Mouse (Mus musculus) limb, embryonic 12.5 days (tissue): Measurements from ENCODE around the gene Tagln2. TPM values are rescaled to one million over a fixed set of nuclear protein-coding genes. Genes with fewer than 3 reads are reported as not detected.
A peak's percentile ranks its signal among the peaks of the same experiment; 100 is the strongest.

Experiments used
- ATAC-seq: fragments of 200-750 bp; cut with Nextera tagmentation; 2 replicates; pipeline ENCODE4 v1.8.0; 2017; ENCODE audit warnings: low read depth, moderate TSS enrichment; ENCODE audit not compliant: insufficient number of reproducible peaks, insufficient read depth, low FRiP score, low TSS enrichment
- H3K27ac ChIP-seq: fragments of 300-500 bp; sonication (generic); 2 replicates; pipeline ENCODE4 v1.5.1; 2016; ENCODE audit warnings: mild to moderate bottlenecking, moderate library complexity
- H3K27me3 ChIP-seq: fragments of 300-500 bp; sonication (generic); 2 replicates; pipeline ENCODE4 v1.6.1; 2016; ENCODE audit warnings: mild to moderate bottlenecking, moderate library complexity
- H3K36me3 ChIP-seq: fragments of 300-500 bp; sonication (generic); 2 replicates; pipeline ENCODE4 v1.6.1; 2016; ENCODE audit warnings: mild to moderate bottlenecking, moderate library complexity
- H3K4me1 ChIP-seq: fragments of 300-500 bp; sonication (generic); replicated peaks from 2 replicates; pipeline ENCODE4 v1.6.1; 2016
- H3K4me2 ChIP-seq: fragments of 300-500 bp; sonication (generic); 2 replicates; pipeline ENCODE4 v1.6.1; 2016; ENCODE audit warnings: mild to moderate bottlenecking, moderate library complexity
- H3K4me3 ChIP-seq: fragments of 300-500 bp; sonication (generic); replicated peaks from 2 replicates; pipeline ENCODE4 v1.5.1; 2016; ENCODE audit warnings: mild to moderate bottlenecking
- H3K9ac ChIP-seq: fragments of 300-500 bp; sonication (generic); replicated peaks from 2 replicates; pipeline ENCODE4 v1.6.1; 2016; ENCODE audit warnings: mild to moderate bottlenecking, moderate library complexity
- H3K9me3 ChIP-seq: fragments of 300-500 bp; sonication (generic); 2 replicates; pipeline ENCODE4 v1.6.1; 2016; ENCODE audit warnings: mild to moderate bottlenecking, moderate library complexity
- WGBS: fragments of 180-500 bp; shearing (Covaris S2); methylation state at CpG from one replicate; pipeline ENCODE4 v1.1.7; 2016; 5-methylcytosine and 5-hydroxymethylcytosine counted together
- polyA plus RNA-seq: library from polyadenylated mRNA; unstranded; fragments of >200 nt; fragmentation: Nextera tagmentation; extraction: Ambion mirVana; gene quantifications from 2 replicates; pipeline ENCODE4 v1.2.1, GENCODE M21; 2016

The Tagln2 gene
- polyA plus RNA-seq, 1 experiment from 2014 or later = 66.4 TPM

DNA sequence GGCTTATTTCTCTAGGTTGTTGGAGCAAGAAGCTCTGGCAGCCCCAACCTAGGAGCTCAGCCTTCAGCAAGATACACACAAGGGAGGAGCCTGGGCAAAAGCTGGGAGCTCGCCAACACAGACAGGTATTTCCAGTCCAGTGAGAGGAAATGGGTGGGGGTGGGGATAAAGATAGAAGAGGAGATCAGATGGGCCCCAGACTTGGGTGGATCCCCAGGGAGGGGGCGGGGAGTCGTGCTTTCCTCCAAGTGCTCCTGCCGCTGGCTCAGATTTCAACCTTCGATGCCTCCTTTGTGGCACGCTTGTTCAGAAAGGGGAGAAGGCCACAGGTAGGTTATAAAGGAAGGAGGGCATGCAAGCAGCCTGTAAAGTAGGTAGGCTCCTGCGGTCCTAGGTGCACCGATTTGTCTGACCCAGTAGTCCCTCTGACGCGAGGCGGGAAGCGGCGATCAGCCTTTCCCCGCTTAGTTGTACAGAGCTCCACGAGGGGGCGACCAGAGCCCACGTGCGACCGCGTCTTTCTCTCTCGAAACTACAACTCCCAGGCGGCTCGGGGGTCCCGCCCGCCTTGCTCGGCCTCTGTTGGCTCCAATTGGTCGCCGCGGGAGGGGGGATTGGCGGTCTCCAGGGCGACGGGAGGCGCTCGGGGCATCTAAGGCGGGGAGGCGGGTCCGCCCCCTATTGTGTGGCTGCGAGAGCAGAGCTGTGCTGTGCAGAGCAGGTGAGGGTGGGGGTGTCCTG lies 18.1 kb upstream of the Tagln2 start, which contains the start of gene Igsf9:
Gene Igsf9, plus strand, starts transcription at position 249 of the 741 bp plus-strand sequence.
- WGBS = under 1% methylated on average over 38 of the region's 38 CpGs

DNA sequence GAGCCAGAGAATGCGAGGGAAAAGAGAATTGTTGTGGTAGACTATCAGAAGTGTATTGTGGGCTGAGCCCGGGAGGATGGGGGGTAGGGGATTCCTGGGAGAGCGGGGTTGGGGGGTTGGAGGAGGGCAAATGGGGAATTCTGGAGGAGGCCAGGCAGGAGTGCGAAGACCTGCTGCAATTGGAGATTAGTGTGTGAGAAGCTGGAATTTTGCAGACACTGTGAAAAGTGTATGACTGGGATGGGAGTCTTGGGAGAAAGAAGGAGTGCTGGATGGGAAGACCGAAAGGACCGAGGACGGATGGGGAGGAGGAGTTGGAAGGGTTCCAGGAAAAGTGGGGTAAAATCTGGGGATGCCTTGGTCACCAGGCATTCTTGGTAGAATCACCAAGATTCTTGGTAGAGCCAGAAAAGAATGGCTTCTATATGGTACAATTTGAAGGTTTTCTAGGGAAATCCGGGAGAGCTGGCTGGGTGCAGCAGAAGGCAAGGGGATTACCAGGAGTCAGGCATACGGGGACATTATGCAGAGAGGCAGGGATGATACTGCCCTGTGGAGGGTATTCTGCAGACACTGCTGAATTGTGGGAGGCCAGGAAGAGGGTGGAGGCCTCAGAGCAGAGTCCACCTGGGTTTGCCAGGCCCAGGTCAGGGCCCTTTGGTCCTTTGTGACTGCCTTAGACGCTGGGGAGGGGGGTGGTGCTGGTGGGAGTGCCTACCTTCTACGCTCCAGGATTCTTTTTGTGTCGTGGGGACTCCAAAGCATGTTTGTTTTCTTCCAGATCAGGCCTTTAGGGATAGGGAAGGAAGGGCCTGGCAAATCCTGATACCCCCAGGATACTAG lies 17.1 kb upstream of the Tagln2 start:
- H3K9ac ChIP-seq = peak overlapping the region; percentile 65
- no peaks in the 10 kb centered on the region for H3K27me3 ChIP-seq
- peaks cover 48% of the 10 kb centered on the region for H3K4me1 ChIP-seq
- no peak overlapping the region; the same call in 1 of the 2 replicates for H3K27ac ChIP-seq
- WGBS = under 1% methylated on average over 12 of the region's 12 CpGs
- H3K4me2 ChIP-seq = peak overlapping the region; percentile 79
- H3K36me3 ChIP-seq = peaks cover 26% of the 10 kb centered on the region
- ATAC-seq = no peak
- H3K9me3 ChIP-seq = no peaks in the 10 kb centered on the region
- H3K4me3 ChIP-seq = peak overlapping the region; percentile 66

More for the DNA sequence above, 18.1 kb upstream of the Tagln2 start, which contains the start of gene Igsf9:
- ATAC-seq = peak; percentile 97
- peaks cover 16% of the 10 kb centered on the region for H3K36me3 ChIP-seq
- H3K27me3 ChIP-seq = no peaks in the 10 kb centered on the region
- H3K9ac ChIP-seq = peak within 1 kb of the TSS; percentile 65
- H3K4me3 ChIP-seq = peak within 1 kb of the TSS; percentile 66
- H3K9me3 ChIP-seq = no peaks in the 10 kb centered on the region
- peaks cover 41% of the 10 kb centered on the region for H3K4me1 ChIP-seq
- peak within 1 kb of the TSS; percentile 79 for H3K4me2 ChIP-seq
- peak within 1 kb of the TSS; percentile 62 for H3K27ac ChIP-seq

DNA sequence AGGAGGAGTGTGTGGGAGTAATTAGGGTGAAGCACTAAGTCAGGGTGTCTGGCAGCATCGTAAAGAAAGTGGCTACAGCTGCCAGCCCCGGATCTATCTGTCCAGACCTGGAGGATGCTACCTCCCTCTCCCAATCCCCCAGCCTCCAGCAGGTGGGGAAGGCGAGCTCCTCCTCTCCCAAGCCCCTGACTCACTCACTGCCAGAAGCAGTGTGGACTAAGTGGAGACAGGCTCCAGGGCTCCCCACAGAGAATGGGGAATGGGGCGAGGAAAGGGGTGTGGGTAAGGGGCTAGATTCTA lies 16.5 kb upstream of the Tagln2 start:
- H3K36me3 ChIP-seq = peaks cover 30% of the 10 kb centered on the region
- H3K4me3 ChIP-seq = peak overlapping the region; percentile 66
- H3K4me2 ChIP-seq = peak overlapping the region; percentile 79
- H3K9me3 ChIP-seq = no peaks in the 10 kb centered on the region
- WGBS = 7% methylated on average over 4 of the region's 4 CpGs
- H3K27me3 ChIP-seq = no peaks in the 10 kb centered on the region
- peak overlapping the region; percentile 65 for H3K9ac ChIP-seq
- peaks cover 48% of the 10 kb centered on the region for H3K4me1 ChIP-seq
- no peak for ATAC-seq
- H3K27ac ChIP-seq = no peak overlapping the region

DNA sequence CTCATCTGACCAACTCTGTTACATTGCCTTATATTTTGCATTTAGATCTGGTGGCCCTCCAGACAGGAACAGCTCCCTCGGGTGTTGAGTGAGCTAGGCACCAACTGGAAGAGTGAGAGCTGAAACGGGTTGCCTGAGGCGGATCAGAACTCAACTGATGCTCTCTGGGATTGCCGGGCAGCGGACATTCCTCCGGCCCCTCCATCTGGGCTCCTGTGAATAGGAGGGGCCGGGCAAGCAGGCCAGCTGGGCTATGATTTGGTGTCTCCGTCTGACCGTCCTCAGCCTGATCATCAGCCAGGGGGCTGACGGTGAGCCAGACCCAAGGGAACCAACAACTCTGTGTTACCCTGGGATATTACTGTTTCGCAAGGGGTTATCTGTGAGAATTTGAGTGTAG lies 15.6 kb upstream of the Tagln2 start:
- Histone ChIP-seq H3K27ac (no peak overlapping the region), H3K4me2 (peak overlapping the region; percentile 79), H3K9ac (no peak overlapping the region), H3K36me3 (peaks cover 39% of the 10 kb centered on the region), H3K27me3 (no peaks in the 10 kb centered on the region), H3K4me3 (peak overlapping the region; percentile 66), H3K9me3 (no peaks in the 10 kb centered on the region), H3K4me1 (peaks cover 48% of the 10 kb centered on the region)
- 58% methylated on average over 11 of the region's 11 CpGs for WGBS
- no peak for ATAC-seq

DNA sequence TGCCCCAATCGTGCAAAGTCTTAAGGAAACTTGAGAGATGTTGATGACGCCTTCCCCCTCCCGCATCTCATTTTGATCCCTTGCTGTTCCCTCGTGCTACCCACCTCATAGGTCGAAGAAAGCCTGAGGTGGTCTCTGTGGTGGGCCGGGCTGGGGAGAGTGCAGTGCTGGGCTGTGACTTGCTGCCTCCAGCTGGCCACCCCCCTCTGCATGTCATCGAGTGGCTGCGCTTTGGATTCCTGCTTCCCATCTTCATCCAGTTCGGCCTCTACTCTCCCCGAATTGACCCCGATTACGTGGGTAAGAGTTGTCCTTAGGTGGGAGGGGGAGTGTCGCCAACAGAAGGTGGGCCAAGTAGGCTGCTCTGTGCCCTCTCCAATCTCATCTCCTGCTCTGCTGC lies 15.2 kb upstream of the Tagln2 start:
- Histone ChIP-seq H3K9ac (no peak overlapping the region), H3K27ac (no peak overlapping the region), H3K4me2 (peak overlapping the region; percentile 79), H3K36me3 (peaks cover 43% of the 10 kb centered on the region), H3K27me3 (no peaks in the 10 kb centered on the region), H3K9me3 (no peaks in the 10 kb centered on the region), H3K4me1 (peaks cover 48% of the 10 kb centered on the region), H3K4me3 (peak overlapping the region; percentile 66; the same call in 1 of the 2 replicates)
- 74% methylated on average over 13 of the region's 13 CpGs for WGBS
- no peak for ATAC-seq

DNA sequence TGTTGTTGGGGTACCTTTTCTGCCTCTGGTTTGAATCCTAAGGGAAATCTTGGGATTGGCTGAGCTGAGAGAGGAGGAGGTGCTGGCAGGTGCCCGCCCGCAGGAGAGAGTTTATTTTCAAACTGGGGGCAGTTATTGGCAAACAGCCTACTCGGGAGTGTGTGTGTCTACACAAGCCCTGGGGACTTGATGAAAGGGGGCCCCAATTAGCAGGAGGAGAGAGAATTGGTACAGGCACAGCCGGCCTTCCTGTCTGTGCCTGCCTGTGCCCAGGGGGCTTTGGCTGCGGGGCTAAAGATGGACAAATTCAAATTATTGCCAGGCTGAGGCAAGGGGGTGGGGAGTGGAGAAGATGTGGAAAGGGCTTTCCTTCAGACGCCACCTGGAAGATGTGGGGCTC lies 14.0 kb upstream of the Tagln2 start:
- Histone ChIP-seq H3K4me3 (peak overlapping the region; percentile 8; the same call in 1 of the 2 replicates), H3K9me3 (no peaks in the 10 kb centered on the region), H3K4me2 (peak overlapping the region; percentile 79), H3K9ac (peak overlapping the region; percentile 18; the same call in 1 of the 2 replicates), H3K36me3 (peaks cover 50% of the 10 kb centered on the region), H3K27me3 (no peaks in the 10 kb centered on the region), H3K27ac (peak overlapping the region; percentile 2; the same call in 1 of the 2 replicates), H3K4me1 (peaks cover 48% of the 10 kb centered on the region)
- WGBS = 19% methylated on average over 6 of the region's 6 CpGs
- ATAC-seq = no peak

DNA sequence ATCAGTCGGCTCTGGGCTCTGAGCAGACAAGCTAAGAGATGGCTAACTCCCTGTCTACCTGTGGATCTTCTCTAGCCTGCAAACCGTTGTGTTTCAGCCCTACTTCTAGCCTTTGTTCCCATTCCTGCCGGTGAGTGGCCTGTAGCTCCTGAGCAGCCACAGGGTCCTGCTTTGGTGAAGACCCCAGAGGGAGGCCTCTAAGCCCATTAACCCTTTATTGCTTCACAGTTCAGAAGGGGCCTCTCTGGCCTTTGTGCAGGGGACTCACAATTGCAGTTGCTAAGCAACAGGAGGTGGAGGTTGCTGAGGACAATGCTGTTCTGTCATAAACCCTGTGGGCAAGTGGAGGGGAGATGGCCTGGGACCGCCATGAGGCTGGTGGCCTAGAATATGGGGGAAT lies 13.6 kb upstream of the Tagln2 start:
- peaks cover 52% of the 10 kb centered on the region for H3K36me3 ChIP-seq

DNA sequence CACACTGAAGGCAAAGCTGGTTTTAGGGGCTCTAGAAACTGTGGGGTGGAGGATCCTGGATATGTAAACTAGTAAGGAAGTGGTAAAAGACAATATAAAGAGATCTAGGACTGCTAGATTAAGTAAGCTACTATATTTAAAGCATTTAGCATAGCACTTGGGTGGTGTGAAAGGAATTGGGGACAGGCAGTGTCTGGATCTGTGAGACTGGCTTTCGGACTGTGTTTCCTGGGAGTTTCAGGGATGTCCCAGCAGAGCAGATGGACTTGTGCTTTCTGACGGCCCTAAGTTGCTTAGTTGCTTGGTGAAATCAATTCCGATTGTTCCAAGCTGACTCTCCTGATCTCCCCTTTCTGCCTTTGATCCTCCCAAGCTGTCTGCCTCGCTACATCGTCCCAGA lies 13.2 kb upstream of the Tagln2 start:
- Histone ChIP-seq H3K36me3 (peaks cover 56% of the 10 kb centered on the region), H3K27me3 (no peaks in the 10 kb centered on the region), H3K27ac (peak overlapping the region; percentile 2; the same call in 1 of the 2 replicates), H3K9ac (no peak overlapping the region; the same call in 1 of the 2 replicates), H3K9me3 (no peaks in the 10 kb centered on the region), H3K4me2 (peak overlapping the region; percentile 79), H3K4me1 (peaks cover 48% of the 10 kb centered on the region), H3K4me3 (no peak overlapping the region)
- ATAC-seq = no peak
- 77% methylated on average over 5 of the region's 5 CpGs for WGBS

More for the DNA sequence above, 13.6 kb upstream of the Tagln2 start:
- H3K9ac ChIP-seq = peak overlapping the region; percentile 18; the same call in 1 of the 2 replicates
- peak overlapping the region; percentile 8; the same call in 1 of the 2 replicates for H3K4me3 ChIP-seq
- peaks cover 48% of the 10 kb centered on the region for H3K4me1 ChIP-seq
- no peaks in the 10 kb centered on the region for H3K27me3 ChIP-seq
- ATAC-seq = no peak
- H3K27ac ChIP-seq = peak overlapping the region; percentile 2; the same call in 1 of the 2 replicates
- peak overlapping the region; percentile 79 for H3K4me2 ChIP-seq
- H3K9me3 ChIP-seq = no peaks in the 10 kb centered on the region
- 20% methylated on average over 4 of the region's 4 CpGs for WGBS

DNA sequence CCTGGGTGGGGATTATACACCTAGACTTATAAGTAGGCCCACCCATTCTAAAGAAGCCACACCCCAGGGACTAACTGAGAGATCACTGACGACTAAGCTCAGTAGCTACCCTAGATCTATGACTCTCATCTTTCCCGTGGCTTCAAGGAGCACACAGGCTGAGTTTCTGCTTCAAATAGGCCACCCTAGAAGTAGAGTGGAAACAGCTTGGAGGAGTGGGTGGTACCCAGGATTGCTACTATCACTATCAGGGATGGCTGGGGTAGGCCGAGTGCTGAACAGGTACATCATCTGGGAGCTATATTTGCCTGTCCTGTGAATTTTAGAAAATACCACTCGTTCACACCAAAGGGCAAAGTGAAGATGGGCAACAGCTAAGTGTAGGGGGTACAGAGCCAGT lies 12.0 kb upstream of the Tagln2 start:
- no peaks in the 10 kb centered on the region for H3K9me3 ChIP-seq
- peaks cover 67% of the 10 kb centered on the region for H3K36me3 ChIP-seq
- no peak overlapping the region for H3K4me3 ChIP-seq
- H3K4me2 ChIP-seq = no peak overlapping the region
- no peaks in the 10 kb centered on the region for H3K27me3 ChIP-seq
- no peak overlapping the region for H3K27ac ChIP-seq
- 82% methylated on average over 4 of the region's 4 CpGs for WGBS
- H3K9ac ChIP-seq = no peak overlapping the region
- peaks cover 46% of the 10 kb centered on the region for H3K4me1 ChIP-seq
- no peak for ATAC-seq

DNA sequence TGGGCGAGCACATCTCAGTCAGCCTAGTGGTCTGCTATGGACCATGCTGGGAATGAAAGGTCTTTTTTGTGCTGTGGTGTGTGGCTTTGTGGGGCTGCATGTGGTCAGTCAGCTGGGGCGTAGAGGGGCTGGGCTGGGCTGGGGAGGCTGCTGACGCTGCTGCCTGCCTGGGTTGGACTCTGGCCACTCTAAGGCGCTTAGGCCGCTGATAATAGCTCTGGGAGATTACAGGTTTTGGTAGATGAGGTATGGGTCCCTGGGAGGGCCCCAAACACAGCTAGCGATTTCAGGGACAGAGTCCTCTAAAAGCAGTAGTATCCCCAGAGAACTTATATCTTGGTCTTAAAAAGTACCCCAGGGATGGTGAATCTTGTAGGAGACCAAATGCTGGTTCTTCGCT lies 11.0 kb upstream of the Tagln2 start:
- H3K27ac ChIP-seq = no peak overlapping the region
- peaks cover 36% of the 10 kb centered on the region for H3K4me1 ChIP-seq
- 82% methylated on average over 7 of the region's 7 CpGs for WGBS
- no peak overlapping the region for H3K4me2 ChIP-seq
- no peak overlapping the region for H3K4me3 ChIP-seq
- no peak overlapping the region for H3K9ac ChIP-seq
- ATAC-seq = no peak
- no peaks in the 10 kb centered on the region for H3K9me3 ChIP-seq
- no peaks in the 10 kb centered on the region for H3K27me3 ChIP-seq
- H3K36me3 ChIP-seq = peaks cover 77% of the 10 kb centered on the region

DNA sequence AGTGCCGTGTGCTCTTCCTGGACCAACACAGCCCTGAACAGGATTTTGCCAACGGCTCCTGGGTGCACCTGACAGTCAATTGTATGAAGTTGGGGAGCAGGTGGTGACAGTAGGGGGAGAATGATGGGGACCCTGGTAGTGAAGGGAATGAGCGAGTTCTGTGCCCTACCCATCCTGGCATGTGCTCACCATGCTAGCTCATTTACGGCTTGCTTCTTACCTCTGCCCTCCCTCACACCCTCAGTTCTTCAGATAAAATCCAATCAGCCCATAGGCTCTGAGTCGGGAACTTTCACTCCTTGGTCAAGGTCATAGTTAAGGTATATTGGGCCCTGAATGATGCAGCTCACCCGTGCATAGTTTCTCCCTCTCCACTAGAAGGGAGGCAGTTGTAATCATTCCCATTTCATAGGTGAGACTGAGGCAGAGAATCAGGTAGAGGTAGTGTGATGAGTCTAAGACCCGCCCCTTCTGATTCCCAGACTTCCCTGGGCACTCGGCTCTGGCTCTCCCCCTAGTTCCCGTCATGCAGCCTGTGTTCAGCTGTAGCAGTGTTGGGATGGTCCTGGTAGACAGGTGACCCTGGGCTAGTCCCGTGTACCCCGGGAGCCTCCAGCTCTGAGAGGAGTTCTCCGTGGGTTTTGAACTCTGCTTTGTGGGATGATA lies 10.1 kb upstream of the Tagln2 start:
- peaks cover 81% of the 10 kb centered on the region for H3K36me3 ChIP-seq
- no peaks in the 10 kb centered on the region for H3K9me3 ChIP-seq
- no peaks in the 10 kb centered on the region for H3K27me3 ChIP-seq
- 65% methylated on average over 12 of the region's 12 CpGs for WGBS
- H3K4me2 ChIP-seq = peak overlapping the region; percentile 49
- no peak overlapping the region for H3K4me3 ChIP-seq
- no peak overlapping the region for H3K27ac ChIP-seq
- no peak overlapping the region for H3K9ac ChIP-seq
- peaks cover 27% of the 10 kb centered on the region for H3K4me1 ChIP-seq
- ATAC-seq = peak; percentile 33; the same call in 1 of the 2 replicates
